Mouse (Mus musculus) hindbrain, postnatal 0 days (tissue): Measurements from ENCODE around the gene Susd1. TPM values are rescaled to one million over a fixed set of nuclear protein-coding genes. Genes with fewer than 3 reads are reported as not detected.
A peak's percentile ranks its signal among the peaks of the same experiment; 100 is the strongest.

Experiments
- ATAC-seq: fragments of 200-750 bp; cut with Nextera tagmentation; 2 replicates; pipeline ENCODE4 v1.8.0; 2017; ENCODE audit warnings: mild to moderate bottlenecking, moderate TSS enrichment, moderate library complexity
- DNase-seq: peaks from one replicate; pipeline ENCODE4 v3.0.0-alpha.2; 2015; ENCODE audit warnings: low spot score
- H3K27ac ChIP-seq: fragments of 300-500 bp; sonication (generic); 2 replicates; pipeline ENCODE4 v1.5.1; 2014; ENCODE audit warnings: mild to moderate bottlenecking
- H3K27me3 ChIP-seq: fragments of 300-500 bp; sonication (generic); 2 replicates; pipeline ENCODE4 v1.6.1; 2014; ENCODE audit warnings: low read length, mixed read lengths; ENCODE audit not compliant: insufficient read depth
- H3K36me3 ChIP-seq: fragments of 300-500 bp; sonication (generic); 2 replicates; pipeline ENCODE4 v1.6.1; 2014; ENCODE audit warnings: low read length, mixed read lengths; ENCODE audit not compliant: insufficient read depth
- H3K4me1 ChIP-seq: fragments of 300-500 bp; sonication (generic); 2 replicates; pipeline ENCODE4 v1.6.1; 2014; ENCODE audit warnings: antibody characterized with exemption, low read length, mixed read lengths; ENCODE audit not compliant: insufficient read depth
- H3K4me2 ChIP-seq: fragments of 300-500 bp; sonication (generic); 2 replicates; pipeline ENCODE4 v1.6.1; 2014; ENCODE audit warnings: low read depth, mild to moderate bottlenecking, low read length, moderate library complexity, mixed read lengths
- H3K4me3 ChIP-seq: fragments of 300-500 bp; sonication (generic); 2 replicates; pipeline ENCODE4 v1.5.1; 2014; ENCODE audit warnings: low read length
- H3K9ac ChIP-seq: fragments of 300-500 bp; sonication (generic); replicated peaks from 2 replicates; pipeline ENCODE4 v1.6.1; 2014; ENCODE audit warnings: mild to moderate bottlenecking, low read length, moderate library complexity, mixed read lengths
- H3K9me3 ChIP-seq: fragments of 300-500 bp; sonication (generic); 2 replicates; pipeline ENCODE4 v1.6.1; 2016; ENCODE audit warnings: low read length, mixed read lengths
- CTCF ChIP-seq: IDR thresholded peaks from 2 replicates; pipeline ENCODE4 v1.5.1; 2016; ENCODE audit warnings: antibody characterized with exemption, control low read depth, low read depth
- WGBS: fragments of 180-500 bp; shearing (Covaris S2); extraction: QIAGEN DNeasy Blood & Tissue Kit; methylation state at CpG from one replicate; pipeline ENCODE4 v1.1.7; 2014; 5-methylcytosine and 5-hydroxymethylcytosine counted together
- polyA plus RNA-seq: library from polyadenylated mRNA; unstranded; fragments of >200 nt; fragmentation: Nextera tagmentation; extraction: Ambion mirVana; gene quantifications from 2 replicates; pipeline ENCODE4 v1.2.1, GENCODE M21; 2015
- total RNA-seq: library from RNA; depleted of rRNA; stranded (reverse); fragments of >200 nt; gene quantifications from 2 replicates; pipeline ENCODE4 v1.2.3, GENCODE M21; 2014

Gene Susd1
- total and polyA plus RNA-seq, 2 experiments from 2014 or later, result 2.7 to 10.8 TPM

DNA sequence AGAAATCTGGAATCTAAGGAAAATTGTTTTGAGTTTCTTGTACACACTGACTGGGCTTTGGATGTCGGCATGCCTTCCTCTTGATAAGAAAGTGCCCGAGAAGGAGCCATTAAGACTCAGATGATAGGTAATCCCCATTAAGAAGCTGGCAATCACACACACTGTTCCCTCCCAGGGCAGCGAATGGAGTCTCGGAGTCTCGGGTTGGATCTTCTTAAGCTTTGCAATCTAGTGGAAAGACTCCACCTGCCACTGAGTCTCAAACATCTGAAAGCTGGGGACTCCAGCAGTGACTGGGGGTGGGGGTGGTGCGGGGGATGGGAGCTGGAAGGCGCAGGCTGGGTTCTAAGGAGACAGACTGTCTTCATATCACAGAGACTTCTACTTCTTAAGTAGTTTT lies 156.3 kb downstream of the Susd1 start:
- no peak overlapping the region for H3K4me3 ChIP-seq
- peak; percentile 68; the same call in 1 of the 2 replicates for ATAC-seq
- H3K9ac ChIP-seq, result no peak overlapping the region
- H3K36me3 ChIP-seq, result no peaks in the 10 kb centered on the region
- no peak for TF ChIP-seq CTCF
- no peaks in the 10 kb centered on the region; the same call in 1 of the 2 replicates for H3K4me1 ChIP-seq
- peak; percentile 52 for DNase-seq
- WGBS, result 47% methylated on average over 7 of the region's 7 CpGs
- H3K27ac ChIP-seq, result no peak overlapping the region
- no peaks in the 10 kb centered on the region for H3K9me3 ChIP-seq
- no peak overlapping the region for H3K4me2 ChIP-seq
- no peaks in the 10 kb centered on the region for H3K27me3 ChIP-seq

DNA sequence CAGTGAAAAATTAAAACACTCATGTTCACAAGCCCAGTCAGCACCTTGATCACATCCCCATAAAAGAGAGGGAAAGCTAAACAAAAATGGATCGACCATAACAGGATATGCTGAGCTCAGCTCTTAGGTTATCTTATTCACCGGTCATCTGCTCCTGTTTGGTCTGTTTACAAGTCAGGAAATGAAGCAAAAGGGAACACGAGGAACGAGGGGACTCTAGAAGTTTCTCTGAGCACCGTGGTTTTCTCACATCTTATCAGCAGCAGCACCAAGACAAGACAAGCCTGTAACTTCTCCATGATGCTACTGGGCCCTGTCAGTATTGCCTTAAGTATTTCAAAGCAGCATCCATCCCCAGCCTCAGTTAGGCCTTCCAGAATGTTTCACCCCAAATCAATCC lies 157.6 kb downstream of the Susd1 start:
- H3K4me3 ChIP-seq, result no peak overlapping the region
- ATAC-seq, result no peak
- WGBS, result 76% methylated on average over 5 of the region's 5 CpGs

DNA sequence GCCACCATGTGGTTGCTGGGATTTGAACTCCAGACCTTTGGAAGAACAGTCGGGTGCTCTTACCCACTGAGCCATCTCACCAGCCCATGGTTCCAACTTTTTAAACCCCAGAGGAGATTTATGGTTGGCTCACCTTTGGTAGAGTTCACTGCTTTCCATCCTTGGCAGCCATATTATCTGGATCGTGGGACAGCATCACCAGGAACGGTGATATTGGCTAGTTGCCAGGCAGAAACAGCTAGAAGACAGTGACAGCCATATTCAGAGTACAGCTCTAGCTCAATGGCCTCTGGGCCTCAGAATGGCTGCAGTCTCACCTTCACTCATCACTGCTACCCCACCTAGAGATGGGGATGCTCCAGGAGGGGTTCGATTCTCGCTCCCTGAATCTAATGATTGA lies 159.3 kb downstream of the Susd1 start:
- ATAC-seq, result no peak
- H3K27ac ChIP-seq, result no peak overlapping the region

More for the DNA sequence above, 157.6 kb downstream of the Susd1 start:
- H3K27ac ChIP-seq, result no peak overlapping the region
- H3K9ac ChIP-seq, result no peak overlapping the region
- H3K27me3 ChIP-seq, result no peaks in the 10 kb centered on the region
- no peaks in the 10 kb centered on the region; the same call in 1 of the 2 replicates for H3K4me1 ChIP-seq
- H3K4me2 ChIP-seq, result no peak overlapping the region
- H3K9me3 ChIP-seq, result no peaks in the 10 kb centered on the region
- no peak for TF ChIP-seq CTCF
- no peak for DNase-seq
- no peaks in the 10 kb centered on the region for H3K36me3 ChIP-seq

DNA sequence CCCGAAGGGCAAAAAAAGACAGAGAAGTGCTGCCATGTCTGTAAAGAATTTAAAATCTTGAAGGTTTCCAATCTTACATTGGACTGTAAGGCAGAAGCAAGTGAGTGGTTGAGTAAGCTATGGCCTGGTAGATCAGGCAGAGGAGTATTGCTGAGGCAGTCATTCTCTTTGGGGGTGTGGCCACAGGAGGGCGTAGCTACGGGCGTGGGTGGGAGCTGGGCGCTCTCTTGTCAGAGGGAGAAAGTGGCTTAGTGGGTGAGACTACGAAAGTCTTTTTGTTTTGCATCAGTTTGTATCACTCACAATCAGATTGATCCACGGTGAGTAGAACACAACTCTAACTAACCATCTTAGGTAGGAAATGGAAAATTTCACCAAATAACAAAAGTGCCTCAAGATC lies 160.0 kb downstream of the Susd1 start:
- Histone ChIP-seq H3K9me3 (no peaks in the 10 kb centered on the region), H3K36me3 (no peaks in the 10 kb centered on the region), H3K27ac (no peak overlapping the region), H3K4me3 (no peak overlapping the region), H3K9ac (no peak overlapping the region), H3K27me3 (no peaks in the 10 kb centered on the region), H3K4me2 (no peak overlapping the region), H3K4me1 (no peaks in the 10 kb centered on the region; the same call in 1 of the 2 replicates)
- whole genome bisulfite sequencing, result 91% methylated on average over 7 of the region's 7 CpGs
- DNase-seq (no peak), ATAC-seq (no peak)
- TF ChIP-seq CTCF, result no peak

More for the DNA sequence above, 159.3 kb downstream of the Susd1 start:
- H3K4me2 ChIP-seq, result no peak overlapping the region
- H3K9me3 ChIP-seq, result no peaks in the 10 kb centered on the region
- no peak overlapping the region for H3K9ac ChIP-seq
- no peaks in the 10 kb centered on the region; the same call in 1 of the 2 replicates for H3K4me1 ChIP-seq
- TF ChIP-seq CTCF, result no peak
- H3K4me3 ChIP-seq, result no peak overlapping the region
- DNase-seq, result no peak
- WGBS, result 77% methylated on average over 5 of the region's 5 CpGs
- H3K27me3 ChIP-seq, result no peaks in the 10 kb centered on the region
- no peaks in the 10 kb centered on the region for H3K36me3 ChIP-seq

DNA sequence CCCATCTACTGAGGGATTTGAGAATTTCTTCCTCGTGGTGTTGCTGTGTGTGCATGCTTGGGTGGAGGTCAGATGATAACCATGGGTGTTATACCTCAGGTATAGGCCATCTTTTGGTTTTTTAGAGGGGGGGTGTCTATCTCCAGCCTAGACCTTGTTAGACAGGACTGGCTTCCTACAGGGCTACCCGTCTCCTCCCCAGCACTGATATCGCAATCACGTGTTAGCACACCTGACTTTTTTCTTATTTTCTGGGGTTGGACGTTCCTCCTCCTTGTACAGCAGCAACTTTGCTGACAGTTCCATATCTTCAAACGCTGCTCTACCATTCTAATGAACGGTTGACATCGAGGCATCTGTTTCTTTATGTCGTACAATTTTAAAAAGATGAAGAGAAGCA lies 160.5 kb downstream of the Susd1 start:
- Histone ChIP-seq H3K27me3 (no peaks in the 10 kb centered on the region), H3K36me3 (no peaks in the 10 kb centered on the region), H3K4me3 (no peak overlapping the region), H3K4me2 (no peak overlapping the region), H3K9me3 (no peaks in the 10 kb centered on the region), H3K27ac (no peak overlapping the region), H3K4me1 (no peaks in the 10 kb centered on the region; the same call in 1 of the 2 replicates), H3K9ac (no peak overlapping the region)
- DNase-seq (no peak), ATAC-seq (no peak)
- TF ChIP-seq CTCF, result no peak
- 95% methylated on average over 9 of the region's 9 CpGs for WGBS

DNA sequence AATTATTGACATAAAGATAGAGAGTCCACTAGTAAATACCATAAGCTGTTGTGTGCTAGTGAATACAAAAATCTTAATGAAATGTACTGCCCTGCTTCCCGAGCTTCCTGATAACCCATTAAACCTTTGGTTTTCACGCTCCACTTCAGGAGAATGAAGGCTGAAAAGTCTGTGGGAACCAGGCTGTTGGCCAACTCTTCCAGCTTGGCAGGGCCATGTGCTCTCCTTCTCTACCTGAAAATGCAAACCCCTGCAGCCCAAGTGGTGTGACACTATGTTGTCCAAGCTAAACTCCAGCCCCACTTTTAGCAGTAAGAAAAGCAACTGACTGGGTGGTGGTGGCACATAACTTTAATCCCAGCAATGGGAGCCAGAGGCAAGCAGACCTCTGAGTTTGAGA lies 162.5 kb downstream of the Susd1 start:
- Histone ChIP-seq H3K4me3 (no peak overlapping the region), H3K9ac (no peak overlapping the region), H3K9me3 (no peaks in the 10 kb centered on the region), H3K36me3 (no peaks in the 10 kb centered on the region), H3K4me1 (no peaks in the 10 kb centered on the region), H3K4me2 (no peak overlapping the region), H3K27me3 (no peaks in the 10 kb centered on the region), H3K27ac (no peak overlapping the region)
- TF ChIP-seq CTCF, result no peak
- peak; percentile 21 for DNase-seq
- ATAC-seq, result no peak
- 53% methylated on average over 2 of the region's 2 CpGs for WGBS

DNA sequence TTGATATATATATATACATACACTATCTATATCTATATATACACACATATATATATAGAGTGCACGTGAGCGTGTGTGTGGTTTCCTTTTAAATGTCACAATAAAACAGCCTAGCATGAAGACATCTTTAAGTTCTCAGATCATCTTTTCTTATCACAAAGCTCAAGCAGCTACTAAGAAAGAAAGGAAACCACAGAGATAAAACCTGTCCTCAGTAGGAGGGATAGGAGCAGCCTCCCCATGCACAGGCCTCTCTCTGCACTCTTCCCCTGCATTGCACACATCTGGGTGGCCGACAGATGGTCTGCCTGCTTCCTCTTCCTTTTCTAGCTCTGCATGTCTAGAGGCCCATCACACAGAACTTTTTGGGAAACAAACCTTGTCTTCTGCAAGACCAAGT lies 162.9 kb downstream of the Susd1 start:
- WGBS, result 78% methylated on average over 3 of the region's 3 CpGs
- no peak for DNase-seq
- no peaks in the 10 kb centered on the region for H3K4me1 ChIP-seq
- H3K9ac ChIP-seq, result no peak overlapping the region
- H3K4me3 ChIP-seq, result no peak overlapping the region
- H3K27me3 ChIP-seq, result no peaks in the 10 kb centered on the region
- ATAC-seq, result no peak
- H3K27ac ChIP-seq, result no peak overlapping the region
- no peaks in the 10 kb centered on the region for H3K36me3 ChIP-seq
- no peak overlapping the region for H3K4me2 ChIP-seq
- TF ChIP-seq CTCF, result no peak
- no peaks in the 10 kb centered on the region for H3K9me3 ChIP-seq
